Mouse (Mus musculus) activated CD4-positive, CD25-positive, alpha-beta regulatory T cell (primary cell): Measurements from ENCODE around the gene Mrpl39. TPM values are rescaled to one million over a fixed set of nuclear protein-coding genes. Genes with fewer than 3 reads are reported as not detected.

ENCODE experiments used
- polyA plus RNA-seq, 2 experiments: library from polyadenylated mRNA; unstranded; fragments of 100-300 nt; shearing (Covaris generic); gene quantifications; one replicate each; pipeline ENCODE4 v1.2.1; 2017

Gene Mrpl39
- 10 to 100 TPM; 32.8 to 35.4 TPM for polyA plus RNA-seq

GRCm38 (mm10) chr16:84735166-84736105, at the start of gene Mrpl39:
Mrpl39 (minus strand) TSS chr16:84735742.

GRCm38 (mm10) chr16:84774003-84774703, 38.6 kb upstream of the Mrpl39 start, which contains the start of gene Jam2:
Jam2 (plus strand) TSS chr16:84774123.

Other genes with a start within 250 kb of the Mrpl39 start
- gene A730009L09Rik, start 220.6 kb downstream of the Mrpl39 start, polyA plus RNA-seq = under 1 TPM in 1 of 2 experiments, not detected in 1; 0.18 TPM
- under 1 TPM; 0.08 to 0.12 TPM for gene Jam2, start 38.4 kb upstream of the Mrpl39 start, polyA plus RNA-seq
- gene Gabpa, start 99.2 kb upstream of the Mrpl39 start, polyA plus RNA-seq = 10 to 100 TPM; 43.0 to 50.7 TPM
- gene Atp5j, start 99.9 kb upstream of the Mrpl39 start, polyA plus RNA-seq = 100 to 1,000 TPM; 605 to 617 TPM